Mouse (Mus musculus): ENCODE results near the gene Zfhx3.

Zfhx3 gene

GRCm38 (mm10) chr8:108355119-108355777, 412.8 kb downstream of the Zfhx3 start:
- no peak for DNase-seq (ENCODE audit: low spot score in 2 of 2)

- DNase-seq (ENCODE audit: low spot score in 2 of 2), result no peak
Measured at GRCm38 (mm10) chr8:108361402-108361801, 419.0 kb downstream of the Zfhx3 start.

GRCm38 (mm10) chr8:108362421-108362820, 420.0 kb downstream of the Zfhx3 start:
- no peak for DNase-seq (ENCODE audit: low spot score in 2 of 2)

GRCm38 (mm10) chr8:108363435-108363834, 421.0 kb downstream of the Zfhx3 start:
- no peak for DNase-seq (ENCODE audit: low spot score in 2 of 2)

GRCm38 (mm10) chr8:108363856-108364255, 421.4 kb downstream of the Zfhx3 start:
- no peak for DNase-seq (ENCODE audit: low spot score in 2 of 2)

- DNase-seq (ENCODE audit: low spot score in 2 of 2), result no peak
Measured at GRCm38 (mm10) chr8:108369081-108369480, 426.6 kb downstream of the Zfhx3 start.

- no peak for DNase-seq (ENCODE audit: low spot score in 2 of 2)
Measured at GRCm38 (mm10) chr8:108370731-108371130, 428.3 kb downstream of the Zfhx3 start.

- no peak for DNase-seq (ENCODE audit: low spot score in 2 of 2)
Measured at GRCm38 (mm10) chr8:108373046-108373445, 430.6 kb downstream of the Zfhx3 start.

GRCm38 (mm10) chr8:108378036-108378435, 435.6 kb downstream of the Zfhx3 start:
- DNase-seq (ENCODE audit: low spot score in 2 of 2), result no peak

- DNase-seq (ENCODE audit: low spot score in 2 of 2), result no peak
Measured at GRCm38 (mm10) chr8:108383121-108383520, 440.7 kb downstream of the Zfhx3 start.

- peak in 1 of 2 experiments; percentile 8 for DNase-seq (ENCODE audit: low spot score in 2 of 2)
Measured at GRCm38 (mm10) chr8:108387160-108387912, 444.9 kb downstream of the Zfhx3 start.

GRCm38 (mm10) chr8:108387913-108388274, 445.4 kb downstream of the Zfhx3 start:
- no peak for DNase-seq (ENCODE audit: low spot score in 2 of 2)

- no peak for DNase-seq (ENCODE audit: low spot score in 2 of 2)
Measured at GRCm38 (mm10) chr8:108392909-108393308, 450.5 kb downstream of the Zfhx3 start.

- no peak for DNase-seq (ENCODE audit: low spot score in 2 of 2)
Measured at GRCm38 (mm10) chr8:108402149-108402548, 459.7 kb downstream of the Zfhx3 start.

- no peak for DNase-seq (ENCODE audit: low spot score in 2 of 2)
Measured at GRCm38 (mm10) chr8:108406716-108407494, 464.5 kb downstream of the Zfhx3 start.

- DNase-seq (ENCODE audit: low spot score in 2 of 2), result no peak
Measured at GRCm38 (mm10) chr8:108419162-108419844, 476.9 kb downstream of the Zfhx3 start.

GRCm38 (mm10) chr8:108422521-108422920, 480.1 kb downstream of the Zfhx3 start:
- no peak for DNase-seq (ENCODE audit: low spot score in 2 of 2)

GRCm38 (mm10) chr8:108424337-108424736, 481.9 kb downstream of the Zfhx3 start:
- DNase-seq (ENCODE audit: low spot score in 2 of 2), result no peak

GRCm38 (mm10) chr8:108433321-108433720, 490.9 kb downstream of the Zfhx3 start:
- DNase-seq (ENCODE audit: low spot score in 2 of 2), result no peak

GRCm38 (mm10) chr8:108434510-108434909, 492.1 kb downstream of the Zfhx3 start:
- DNase-seq (ENCODE audit: low spot score in 2 of 2), result no peak

GRCm38 (mm10) chr8:108436336-108436735, 493.9 kb downstream of the Zfhx3 start:
- no peak for DNase-seq (ENCODE audit: low spot score in 2 of 2)

GRCm38 (mm10) chr8:108437316-108437830, 494.9 kb downstream of the Zfhx3 start:
- DNase-seq (ENCODE audit: low spot score in 2 of 2), result no peak
